10 mouse cellular contexts compared by ENCODE assay signal in genomic region chr19:58060199-58060853, GRCm38 (mm10).
A peak's percentile ranks its signal among the peaks of the same experiment; 100 is the strongest.
DNase-seq lines count a peak whose midpoint lies in the region; ATAC-seq lines count a peak whose summit lies in the region.
"Had no signal": no experiment of that assay in that cellular context is flagged by ENCODE, and none has a peak within 500 bp of the region (broad histone marks: within the 10 kb centered on the region; RNA-seq: fewer than 3 reads in every experiment).

No protein-coding gene starts in this region.

- 31% methylated on average over 12 of the region's 12 CpGs for WGBS in heart, embryonic 14.5 days
- 16% methylated on average over 12 of the region's 12 CpGs for WGBS in embryonic facial prominence, embryonic 11.5 days
- WGBS in hindbrain, embryonic 10.5 days: 26% methylated on average over 12 of the region's 12 CpGs
- WGBS in midbrain, embryonic 15.5 days: 15% methylated on average over 12 of the region's 12 CpGs

- no peaks in the 10 kb centered on the region for H3K27me3 ChIP-seq in heart, embryonic 14.5 days (ENCODE audit: control insufficient read depth, insufficient read depth, low read length)
- H3K27me3 ChIP-seq in embryonic facial prominence, embryonic 11.5 days (ENCODE audit: control insufficient read depth, insufficient read depth, low read length): no peaks in the 10 kb centered on the region
- H3K27me3 ChIP-seq in hindbrain, embryonic 10.5 days (ENCODE audit: insufficient read depth, poor library complexity, severe bottlenecking): 0 out of 2 replicates have a peak, but pooled peaks cover 3% of the 10 kb centered on the region
- H3K27me3 ChIP-seq in midbrain, embryonic 15.5 days (replicated peaks): no peaks in the 10 kb centered on the region
- H3K27me3 ChIP-seq: stomach, embryonic 15.5 days had no signal

- peak overlapping the region in 1 of 2 experiments; percentile 42; a peak in 1 of 4 replicates for H3K27ac ChIP-seq in heart, embryonic 14.5 days (replicated peaks in 1 of 2; ENCODE audit: control insufficient read depth in 1 of 2, insufficient read depth in 1 of 2, low read depth in 2 of 2, low read length in 2 of 2)
- peak overlapping the region; percentile 20; the same call in 1 of the 2 replicates for H3K27ac ChIP-seq in embryonic facial prominence, embryonic 11.5 days (replicated peaks; ENCODE audit: low read depth, low read length)
- peak overlapping the region; percentile 82 for H3K27ac ChIP-seq in hindbrain, embryonic 10.5 days
- H3K27ac ChIP-seq in midbrain, embryonic 15.5 days: peak overlapping the region; percentile 63; the same call in 1 of the 2 replicates
- H3K27ac ChIP-seq: stomach, embryonic 15.5 days had no signal

- peak overlapping the region; percentile 58 for H3K9ac ChIP-seq in heart, embryonic 14.5 days (ENCODE audit: low read length)
- H3K9ac ChIP-seq in embryonic facial prominence, embryonic 11.5 days (replicated peaks; ENCODE audit: low read length): no peak overlapping the region; the same call in 1 of the 2 replicates
- H3K9ac ChIP-seq in midbrain, embryonic 15.5 days: no peak overlapping the region
- H3K9ac ChIP-seq: stomach, embryonic 15.5 days had no signal

- peak overlapping the region; percentile 58 for H3K4me2 ChIP-seq in heart, embryonic 14.5 days (ENCODE audit: low read length)
- H3K4me2 ChIP-seq in embryonic facial prominence, embryonic 11.5 days (ENCODE audit: low read depth, low read length): peak overlapping the region; percentile 27
- peak overlapping the region; percentile 29 for H3K4me2 ChIP-seq in midbrain, embryonic 15.5 days
- H3K4me2 ChIP-seq: stomach, embryonic 15.5 days had no signal

- no peak for DNase-seq in heart, postnatal 25 days (ENCODE audit: low spot score)
- DNase-seq in embryonic facial prominence, embryonic 11.5 days (ENCODE audit: low spot score): no peak
- DNase-seq in hindbrain, embryonic 10.5 days (ENCODE audit: low spot score): peak; percentile 41
- DNase-seq in ovary, postnatal 10 days (ENCODE audit: low spot score): no peak
- DNase-seq in adrenal gland, adult 8-10 months: no peak
- DNase-seq in adrenal gland, postnatal 36 days: no peak
- DNase-seq: lung, adult 18-20 months had no signal

- intact Hi-C loops in heart, postnatal 25 days (cut with DNase I): no loop called here

- no peaks in the 10 kb centered on the region for H3K36me3 ChIP-seq in heart, embryonic 14.5 days (ENCODE audit: control insufficient read depth, insufficient read depth, low read length)
- no peaks in the 10 kb centered on the region for H3K36me3 ChIP-seq in embryonic facial prominence, embryonic 11.5 days (replicated peaks; ENCODE audit: control insufficient read depth, insufficient read depth, low read depth, low read length)
- no peaks in the 10 kb centered on the region for H3K36me3 ChIP-seq in hindbrain, embryonic 10.5 days
- no peaks in the 10 kb centered on the region for H3K36me3 ChIP-seq in midbrain, embryonic 15.5 days (replicated peaks)
- H3K36me3 ChIP-seq: stomach, embryonic 15.5 days had no signal

- H3K4me1 ChIP-seq in heart, embryonic 14.5 days (ENCODE audit: control insufficient read depth in 2 of 2, insufficient read depth in 2 of 2, low read length in 2 of 2): peaks cover 27 to 42% of the 10 kb centered on the region in 2 experiments
- no peaks in the 10 kb centered on the region; the same call in 1 of the 2 replicates for H3K4me1 ChIP-seq in embryonic facial prominence, embryonic 11.5 days (ENCODE audit: control insufficient read depth, insufficient read depth, low read length)
- H3K4me1 ChIP-seq in hindbrain, embryonic 10.5 days (replicated peaks): peaks cover 51% of the 10 kb centered on the region
- peaks cover 48% of the 10 kb centered on the region for H3K4me1 ChIP-seq in midbrain, embryonic 15.5 days

- ATAC-seq in heart, embryonic 14.5 days (ENCODE audit: insufficient number of reproducible peaks, insufficient read depth, low FRiP score, low read depth): no peak
- peak; percentile 42; the same call in 1 of the 2 replicates for ATAC-seq in embryonic facial prominence, embryonic 11.5 days (replicated peaks; ENCODE audit: insufficient number of reproducible peaks, low FRiP score, low TSS enrichment, low read depth)
- peak; percentile 34 for ATAC-seq in midbrain, embryonic 15.5 days (replicated peaks)

- H3K9me3 ChIP-seq in heart, embryonic 14.5 days (ENCODE audit: control insufficient read depth, low read length): no peaks in the 10 kb centered on the region
- H3K9me3 ChIP-seq in embryonic facial prominence, embryonic 11.5 days (replicated peaks; ENCODE audit: control insufficient read depth, low read length): no peaks in the 10 kb centered on the region
- no peaks in the 10 kb centered on the region for H3K9me3 ChIP-seq in hindbrain, embryonic 10.5 days
- no peaks in the 10 kb centered on the region for H3K9me3 ChIP-seq in midbrain, embryonic 15.5 days
- H3K9me3 ChIP-seq: stomach, embryonic 15.5 days had no signal

- peak overlapping the region in 1 of 2 experiments; percentile 10; a peak in 1 of 4 replicates for H3K4me3 ChIP-seq in heart, embryonic 14.5 days (ENCODE audit: control insufficient read depth in 1 of 2, insufficient read depth in 1 of 2, low read depth in 1 of 2, low read length in 2 of 2)
- H3K4me3 ChIP-seq in embryonic facial prominence, embryonic 11.5 days (ENCODE audit: low read depth, low read length): no peak overlapping the region
- H3K4me3 ChIP-seq in hindbrain, embryonic 10.5 days: peak overlapping the region; percentile 16
- H3K4me3 ChIP-seq in midbrain, embryonic 15.5 days: 0 out of 2 replicates have a peak overlapping the region, but pooled peaks have one; percentile 0
- H3K4me3 ChIP-seq: stomach, embryonic 15.5 days had no signal
